24 mouse cellular contexts compared by ENCODE assay signal in genomic region chr10:75573965-75574364, GRCm38 (mm10). TPM values are rescaled to one million over a fixed set of nuclear protein-coding genes. Genes with fewer than 3 reads are reported as not detected.
DNase-seq lines count a peak whose midpoint lies in the region; ATAC-seq lines count a peak whose summit lies in the region.
"Had no signal": no experiment of that assay in that cellular context is flagged by ENCODE, and none has a peak within 500 bp of the region (broad histone marks: within the 10 kb centered on the region; RNA-seq: fewer than 3 reads in every experiment).

No protein-coding gene starts in this region.

- H3K4me2 ChIP-seq in forebrain, embryonic 13.5 days, result no peak overlapping the region
- H3K4me2 ChIP-seq in forebrain, embryonic 11.5 days (ENCODE audit: low read depth, low read length, severe bottlenecking), result no peak overlapping the region
- H3K4me2 ChIP-seq in kidney, embryonic 14.5 days (replicated peaks; ENCODE audit: low read depth, low read length), result no peak overlapping the region
- H3K4me2 ChIP-seq: forebrain, embryonic 15.5 days; heart, embryonic 11.5 days; hindbrain, embryonic 12.5 days; hindbrain, embryonic 15.5 days had no signal

- H3K9me3 ChIP-seq in forebrain, embryonic 13.5 days (replicated peaks), result no peaks in the 10 kb centered on the region
- H3K9me3 ChIP-seq in forebrain, embryonic 11.5 days (ENCODE audit: control insufficient read depth, low read length), result no peaks in the 10 kb centered on the region
- no peaks in the 10 kb centered on the region for H3K9me3 ChIP-seq in kidney, embryonic 14.5 days (ENCODE audit: control insufficient read depth, low read length)
- H3K9me3 ChIP-seq: forebrain, embryonic 10.5 days; forebrain, embryonic 15.5 days; hindbrain, embryonic 12.5 days; hindbrain, embryonic 15.5 days had no signal

- no peak for DNase-seq in forebrain, embryonic 11.5 days (ENCODE audit: low spot score)
- DNase-seq in kidney, adult 11 months, result no peak
- peak; percentile 51 for DNase-seq in kidney, postnatal 14 days
- DNase-seq in layer of hippocampus, adult 8-10 months (ENCODE audit: low spot score in 2 of 2), result no peak
- DNase-seq in right cerebral cortex, adult 2 months (ENCODE audit: low spot score in 2 of 2), result no peak
- DNase-seq: adrenal gland, adult 8-10 months; adrenal gland, postnatal 25 days; cerebellum, adult 18-20 months; cerebellum, adult 9-10 months; cerebellum, postnatal 14 days; gastrocnemius, postnatal 10 days; gastrocnemius, postnatal 36 days; heart, adult 2 months had no signal

- H3K27ac ChIP-seq in forebrain, embryonic 13.5 days, result no peak overlapping the region
- no peak overlapping the region for H3K27ac ChIP-seq in forebrain, embryonic 11.5 days (ENCODE audit: low read depth, low read length)
- H3K27ac ChIP-seq in kidney, embryonic 14.5 days (ENCODE audit: low read depth, low read length), result 0 out of 2 replicates have a peak overlapping the region, but pooled peaks have one; percentile 17
- H3K27ac ChIP-seq: forebrain, embryonic 10.5 days; forebrain, embryonic 15.5 days; heart, adult 2 months; hindbrain, embryonic 12.5 days; hindbrain, embryonic 15.5 days had no signal

- 90% methylated on average over 9 of the region's 9 CpGs for WGBS in forebrain, embryonic 13.5 days
- 87% methylated on average over 9 of the region's 9 CpGs for WGBS in forebrain, embryonic 11.5 days
- 91% methylated on average over 9 of the region's 9 CpGs for WGBS in kidney, embryonic 14.5 days

- 0 out of 2 replicates have a peak overlapping the region, but pooled peaks have one; percentile 1 for H3K9ac ChIP-seq in forebrain, embryonic 13.5 days
- no peak overlapping the region for H3K9ac ChIP-seq in forebrain, embryonic 11.5 days (ENCODE audit: low read length)
- no peak overlapping the region for H3K9ac ChIP-seq in kidney, embryonic 14.5 days (ENCODE audit: low read depth, low read length)
- H3K9ac ChIP-seq: forebrain, embryonic 15.5 days; hindbrain, embryonic 12.5 days; hindbrain, embryonic 15.5 days had no signal

- no peak for ATAC-seq in forebrain, embryonic 13.5 days
- ATAC-seq in forebrain, embryonic 11.5 days (replicated peaks; ENCODE audit: low FRiP score), result no peak
- ATAC-seq in kidney, embryonic 14.5 days (ENCODE audit: low FRiP score, low TSS enrichment), result no peak; the same call in 1 of the 2 replicates
- ATAC-seq: activated CD4-positive, CD25-positive, alpha-beta regulatory T cell, adult 4 months; forebrain, embryonic 15.5 days had no signal

- no peaks in the 10 kb centered on the region; the same call in 1 of the 2 replicates for H3K27me3 ChIP-seq in forebrain, embryonic 13.5 days
- no peaks in the 10 kb centered on the region for H3K27me3 ChIP-seq in forebrain, embryonic 11.5 days (ENCODE audit: control insufficient read depth, insufficient read depth, low read length)
- no peaks in the 10 kb centered on the region for H3K27me3 ChIP-seq in kidney, embryonic 14.5 days (ENCODE audit: control insufficient read depth, insufficient read depth, low read length)
- H3K27me3 ChIP-seq: forebrain, embryonic 15.5 days; hindbrain, embryonic 12.5 days; hindbrain, embryonic 15.5 days had no signal

- H3K36me3 ChIP-seq in forebrain, embryonic 13.5 days (ENCODE audit: poor library complexity, severe bottlenecking), result no peaks in the 10 kb centered on the region
- no peaks in the 10 kb centered on the region for H3K36me3 ChIP-seq in forebrain, embryonic 11.5 days (ENCODE audit: control insufficient read depth, insufficient read depth, low read length)
- no peaks in the 10 kb centered on the region for H3K36me3 ChIP-seq in kidney, embryonic 14.5 days (ENCODE audit: control insufficient read depth, insufficient read depth, low read length)
- H3K36me3 ChIP-seq: forebrain, embryonic 10.5 days; forebrain, embryonic 15.5 days; hindbrain, embryonic 12.5 days; hindbrain, embryonic 15.5 days had no signal

- no peak overlapping the region for H3K4me3 ChIP-seq in forebrain, embryonic 13.5 days
- H3K4me3 ChIP-seq in forebrain, embryonic 11.5 days (ENCODE audit: low read depth, low read length), result no peak overlapping the region
- H3K4me3 ChIP-seq in kidney, embryonic 14.5 days (ENCODE audit: low read length), result no peak overlapping the region
- H3K4me3 ChIP-seq: forebrain, embryonic 10.5 days; forebrain, embryonic 15.5 days; heart, adult 2 months; hindbrain, embryonic 12.5 days; hindbrain, embryonic 15.5 days had no signal

- H3K4me1 ChIP-seq in forebrain, embryonic 13.5 days, result no peaks in the 10 kb centered on the region
- 0 out of 2 replicates have a peak, but pooled peaks cover 2% of the 10 kb centered on the region for H3K4me1 ChIP-seq in forebrain, embryonic 11.5 days (replicated peaks; ENCODE audit: control insufficient read depth, insufficient read depth, low read length)
- H3K4me1 ChIP-seq in kidney, embryonic 14.5 days (ENCODE audit: control insufficient read depth, insufficient read depth, low read length), result peaks cover 4% of the 10 kb centered on the region; the same call in 1 of the 2 replicates
- H3K4me1 ChIP-seq: forebrain, embryonic 15.5 days; hindbrain, embryonic 15.5 days had no signal

RNA-seq across cellular contexts. Expression of gene Ggt1, which starts 12.6 kb away (rescaled TPM):
- polyA plus RNA-seq in forebrain, embryonic 13.5 days (2015; fragmentation: Nextera tagmentation; extraction: Ambion mirVana), result 1.1 and 2.3 TPM in 2 replicates
- polyA plus RNA-seq in forebrain, embryonic 11.5 days (2014; fragmentation: Nextera tagmentation; extraction: Ambion mirVana), result 2.3 and 3.4 TPM in 2 replicates
- 29.1 and 57.6 TPM in 2 replicates for polyA plus RNA-seq in kidney, embryonic 14.5 days (2014; fragmentation: Nextera tagmentation; extraction: Ambion mirVana)
- total RNA-seq in layer of hippocampus, adult 8-10 months (2022), result 1 to 10 TPM; 4.0 to 5.6 (median 4.6) TPM
- total RNA-seq: adrenal gland, postnatal 25 days; heart, postnatal 25 days had no signal
- polyA plus RNA-seq: heart, adult 2 months had no signal

RNA-seq across cellular contexts. Expression of gene Lrrc75b, which starts 13.8 kb away (rescaled TPM):
- 10.4 and 11.7 TPM in 2 replicates for polyA plus RNA-seq in forebrain, embryonic 13.5 days (2015; fragmentation: Nextera tagmentation; extraction: Ambion mirVana)
- polyA plus RNA-seq in forebrain, embryonic 11.5 days (2014; fragmentation: Nextera tagmentation; extraction: Ambion mirVana), result 2.3 and 3.5 TPM in 2 replicates
- 2.1 and 2.9 TPM in 2 replicates for polyA plus RNA-seq in kidney, embryonic 14.5 days (2014; fragmentation: Nextera tagmentation; extraction: Ambion mirVana)
- 10 to 100 TPM in 3 of 4 experiments, 1 to 10 TPM in 1; 9.5 to 16.9 (median 12.0) TPM for total RNA-seq in layer of hippocampus, adult 8-10 months (2022)
- total RNA-seq: granulocyte monocyte progenitor cell, adult 5-6 weeks; hematopoietic stem cell, adult 5-6 weeks had no signal

RNA-seq across cellular contexts. Expression of gene Ggt5, which starts 15.2 kb away (rescaled TPM):
- polyA plus RNA-seq in forebrain, embryonic 13.5 days (2015; fragmentation: Nextera tagmentation; extraction: Ambion mirVana), result 1.4 and 2.8 TPM in 2 replicates
- 0.67 and 1.0 TPM in 2 replicates for polyA plus RNA-seq in forebrain, embryonic 11.5 days (2014; fragmentation: Nextera tagmentation; extraction: Ambion mirVana)
- polyA plus RNA-seq in kidney, embryonic 14.5 days (2014; fragmentation: Nextera tagmentation; extraction: Ambion mirVana), result 3.9 and 4.7 TPM in 2 replicates
- 1 to 10 TPM; 2.6 to 5.0 (median 4.3) TPM for total RNA-seq in layer of hippocampus, adult 8-10 months (2022)

RNA-seq across cellular contexts. Expression of gene Gucd1, which starts 56.2 kb away (rescaled TPM):
- polyA plus RNA-seq in forebrain, embryonic 13.5 days (2015; fragmentation: Nextera tagmentation; extraction: Ambion mirVana), result 21.1 and 24.9 TPM in 2 replicates
- 30.0 and 35.4 TPM in 2 replicates for polyA plus RNA-seq in forebrain, embryonic 11.5 days (2014; fragmentation: Nextera tagmentation; extraction: Ambion mirVana)
- polyA plus RNA-seq in kidney, embryonic 14.5 days (2014; fragmentation: Nextera tagmentation; extraction: Ambion mirVana), result 31.7 and 46.9 TPM in 2 replicates
- 10 to 100 TPM; 14.0 to 17.3 (median 14.4) TPM for total RNA-seq in layer of hippocampus, adult 8-10 months (2022)

RNA-seq across cellular contexts. Expression of gene Snrpd3, which starts 56.6 kb away (rescaled TPM):
- 188 and 198 TPM in 2 replicates for polyA plus RNA-seq in forebrain, embryonic 13.5 days (2015; fragmentation: Nextera tagmentation; extraction: Ambion mirVana)
- 261 and 263 TPM in 2 replicates for polyA plus RNA-seq in forebrain, embryonic 11.5 days (2014; fragmentation: Nextera tagmentation; extraction: Ambion mirVana)
- 178 and 249 TPM in 2 replicates for polyA plus RNA-seq in kidney, embryonic 14.5 days (2014; fragmentation: Nextera tagmentation; extraction: Ambion mirVana)
- 10 to 100 TPM; 67.3 to 82.9 (median 72.6) TPM for total RNA-seq in layer of hippocampus, adult 8-10 months (2022)
